Mouse (Mus musculus) limb, embryonic 14.5 days (tissue): ENCODE data around the gene Enthd1. TPM values are rescaled to one million over a fixed set of nuclear protein-coding genes. Genes with fewer than 3 reads are reported as not detected.
"Not testable (repeated sequence)": the region's sequence is repeated elsewhere in the genome, so short reads cannot be mapped to it uniquely, and the experiment has no call there.

ENCODE experiments used
- ATAC-seq: fragments of 200-750 bp; cut with Nextera tagmentation; 2 replicates; pipeline ENCODE4 v1.8.0; 2017; ENCODE audit warnings: low read depth, moderate number of reproducible peaks, moderate TSS enrichment; ENCODE audit not compliant: low FRiP score
- DNase-seq: peaks from one replicate; pipeline ENCODE4 v3.0.0-alpha.2; 2015; ENCODE audit warnings: low spot score
- H3K27ac ChIP-seq: fragments of 300-500 bp; sonication (generic); replicated peaks from 2 replicates; pipeline ENCODE4 v1.5.1; 2014; ENCODE audit warnings: low read depth, mild to moderate bottlenecking, low read length, moderate library complexity, mixed read lengths
- H3K27me3 ChIP-seq: fragments of 300-500 bp; sonication (generic); 2 replicates; pipeline ENCODE4 v1.6.1; 2014; ENCODE audit warnings: low read length, mixed read lengths; ENCODE audit not compliant: control insufficient read depth, insufficient read depth
- H3K36me3 ChIP-seq: fragments of 300-500 bp; sonication (generic); 2 replicates; pipeline ENCODE4 v1.6.1; 2014; ENCODE audit warnings: mild to moderate bottlenecking, low read length, moderate library complexity, mixed read lengths; ENCODE audit not compliant: control insufficient read depth, insufficient read depth
- H3K4me1 ChIP-seq: fragments of 300-500 bp; sonication (generic); 2 replicates; pipeline ENCODE4 v1.6.1; 2014; ENCODE audit warnings: antibody characterized with exemption, low read length, mixed read lengths; ENCODE audit not compliant: control insufficient read depth, insufficient read depth
- H3K4me2 ChIP-seq: fragments of 300-500 bp; sonication (generic); replicated peaks from 2 replicates; pipeline ENCODE4 v1.6.1; 2014; ENCODE audit warnings: low read depth, mild to moderate bottlenecking, low read length, moderate library complexity; ENCODE audit not compliant: severe bottlenecking
- H3K4me3 ChIP-seq: fragments of 300-500 bp; sonication (generic); replicated peaks from 2 replicates; pipeline ENCODE4 v1.5.1; 2014; ENCODE audit warnings: low read length
- H3K9ac ChIP-seq: fragments of 300-500 bp; sonication (generic); 2 replicates; pipeline ENCODE4 v1.6.1; 2014; ENCODE audit warnings: mild to moderate bottlenecking, low read depth, low read length, moderate library complexity; ENCODE audit not compliant: severe bottlenecking
- H3K9me3 ChIP-seq: fragments of 300-500 bp; sonication (generic); 2 replicates; pipeline ENCODE4 v1.6.1; 2016; ENCODE audit warnings: low read length; ENCODE audit not compliant: control insufficient read depth
- POLR2A ChIP-seq: fragments of 200-500 bp; IDR thresholded peaks from 2 replicates; pipeline ENCODE4 v1.8.0; 2012; ENCODE audit warnings: inconsistent platforms, mild to moderate bottlenecking, moderate library complexity, borderline replicate concordance; ENCODE audit not compliant: insufficient read depth, insufficient read length; ENCODE audit errors: extremely low read depth
- WGBS: fragments of 180-500 bp; shearing (Covaris S2); extraction: QIAGEN DNeasy Blood & Tissue Kit; methylation state at CpG from one replicate; pipeline ENCODE4 v1.1.7; 2014; 5-methylcytosine and 5-hydroxymethylcytosine counted together
- polyA plus RNA-seq, 2 experiments: library from polyadenylated mRNA; depleted of rRNA in 1 of 2; stranded (reverse) in 1 of 2; unstranded in 1 of 2; fragments of >200 nt; fragmentation: Nextera tagmentation in 1 of 2; extraction: Ambion mirVana in 1 of 2; gene quantifications; 2 replicates each; pipeline versions ENCODE4 v1.2.1 to v1.2.3; 2012 to 2014

Enthd1 gene
- polyA plus RNA-seq, 2 experiments = 0.04 TPM; not detected in 1

DNA sequence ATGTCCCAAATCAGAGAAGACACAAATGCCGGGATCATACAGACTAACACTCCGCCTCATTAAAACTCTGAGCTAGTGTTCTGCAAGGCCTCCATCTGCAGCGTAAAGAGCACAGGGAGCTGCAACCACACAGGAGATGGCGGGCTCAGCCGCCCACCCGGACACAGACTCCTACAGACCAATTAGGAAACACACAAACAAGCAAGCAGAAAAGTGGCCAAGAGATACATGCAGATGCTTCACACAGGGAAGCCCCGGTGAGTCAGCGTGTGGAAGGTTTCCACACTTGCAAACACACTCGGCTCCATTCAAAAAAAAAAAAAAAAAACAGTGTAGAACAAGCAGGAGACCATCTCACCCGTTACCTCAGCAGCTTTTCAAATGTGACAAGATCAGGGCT is 64.5 kb downstream of the Enthd1 start:
- DNase-seq = no peak
- no peak overlapping the region for H3K9ac ChIP-seq
- no peaks in the 10 kb centered on the region for H3K36me3 ChIP-seq
- H3K4me1 ChIP-seq = no peaks in the 10 kb centered on the region
- ATAC-seq = no peak
- H3K4me3 ChIP-seq = no peak overlapping the region
- H3K9me3 ChIP-seq = no peaks in the 10 kb centered on the region
- no peak overlapping the region for H3K4me2 ChIP-seq
- H3K27me3 ChIP-seq = no peaks in the 10 kb centered on the region
- no peak for TF ChIP-seq POLR2A
- 64% methylated on average over 10 of the region's 10 CpGs for WGBS
- no peak overlapping the region for H3K27ac ChIP-seq

DNA sequence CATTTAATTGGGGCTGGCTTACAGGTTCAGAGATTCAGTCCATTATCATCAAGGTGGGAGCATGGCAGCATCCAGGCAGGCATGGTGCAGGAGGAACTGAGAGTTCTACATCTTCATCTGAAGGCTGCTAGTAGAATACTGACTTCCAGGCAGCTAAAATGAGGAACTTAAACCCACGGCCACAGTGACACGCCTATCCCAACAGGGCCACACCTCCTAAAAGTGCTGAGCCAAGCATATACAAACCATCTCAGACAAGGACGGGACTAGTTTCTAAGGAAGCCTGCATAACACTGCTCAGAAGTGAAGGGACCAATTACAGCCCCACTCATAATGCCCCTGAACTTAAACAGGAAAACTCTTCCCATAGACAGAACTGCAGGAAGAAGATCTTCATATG is 67.2 kb downstream of the Enthd1 start:
- not testable (repeated sequence) for H3K4me2 ChIP-seq
- 74% methylated on average over 3 of the region's 3 CpGs for WGBS

DNA sequence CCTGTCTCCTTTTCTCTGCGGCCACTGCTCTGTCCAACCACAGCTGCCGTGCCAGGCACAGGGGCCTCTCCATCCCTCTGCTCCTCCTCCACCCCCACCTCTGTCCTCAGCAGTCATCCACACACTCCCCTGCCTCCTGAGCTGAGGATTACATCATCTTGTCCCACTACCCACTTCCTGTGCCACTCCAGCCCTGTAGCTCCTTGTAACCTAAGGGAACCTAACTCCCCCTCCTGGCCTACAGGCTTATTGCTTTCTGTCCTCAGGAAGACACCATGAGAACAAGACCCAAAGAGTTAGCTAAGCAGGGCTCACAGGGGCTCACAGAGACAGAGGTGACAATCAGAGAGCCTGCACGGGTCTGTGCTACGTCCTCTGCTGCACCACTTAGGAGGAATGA is 73.5 kb downstream of the Enthd1 start:
- H3K27ac ChIP-seq = no peak overlapping the region
- H3K4me1 ChIP-seq = no peaks in the 10 kb centered on the region
- no peak overlapping the region for H3K4me2 ChIP-seq
- no peak overlapping the region for H3K4me3 ChIP-seq
- no peak for TF ChIP-seq POLR2A
- no peaks in the 10 kb centered on the region for H3K9me3 ChIP-seq
- WGBS = 54% methylated on average over 4 of the region's 4 CpGs
- ATAC-seq (no peak), DNase-seq (no peak)
- H3K27me3 ChIP-seq = no peaks in the 10 kb centered on the region
- no peaks in the 10 kb centered on the region for H3K36me3 ChIP-seq
- H3K9ac ChIP-seq = no peak overlapping the region

More for the DNA sequence above, 67.2 kb downstream of the Enthd1 start:
- not testable (repeated sequence) for H3K9ac ChIP-seq, ATAC-seq, H3K4me1 ChIP-seq, H3K27me3 ChIP-seq, H3K36me3 ChIP-seq, H3K27ac ChIP-seq, H3K4me3 ChIP-seq, DNase-seq, H3K9me3 ChIP-seq

DNA sequence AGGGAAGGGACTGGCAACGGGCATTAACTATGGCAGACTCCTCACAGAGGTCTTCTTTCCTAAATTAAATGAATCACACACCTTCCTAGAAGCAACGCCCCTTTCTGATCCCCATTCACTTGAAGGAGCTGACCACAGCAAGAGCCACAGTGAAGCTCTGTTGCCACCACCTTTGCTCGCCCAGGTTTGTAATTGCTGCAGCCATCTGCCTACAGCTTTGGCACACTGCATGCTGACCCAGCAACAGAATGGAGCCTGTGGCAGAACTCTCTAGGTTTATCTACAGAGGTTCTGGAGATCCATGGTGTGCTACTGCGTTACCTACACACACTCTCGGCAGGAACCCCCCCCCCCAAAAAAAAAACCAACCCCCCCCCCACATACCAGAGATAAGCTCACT is 74.8 kb downstream of the Enthd1 start:
- Histone ChIP-seq H3K4me3 (no peak overlapping the region), H3K27ac (no peak overlapping the region), H3K9ac (no peak overlapping the region), H3K4me2 (no peak overlapping the region), H3K27me3 (no peaks in the 10 kb centered on the region), H3K4me1 (no peaks in the 10 kb centered on the region), H3K36me3 (no peaks in the 10 kb centered on the region), H3K9me3 (no peaks in the 10 kb centered on the region)
- no peak for DNase-seq
- 59% methylated on average over 5 of the region's 5 CpGs for WGBS
- TF ChIP-seq POLR2A = no peak
- no peak for ATAC-seq

DNA sequence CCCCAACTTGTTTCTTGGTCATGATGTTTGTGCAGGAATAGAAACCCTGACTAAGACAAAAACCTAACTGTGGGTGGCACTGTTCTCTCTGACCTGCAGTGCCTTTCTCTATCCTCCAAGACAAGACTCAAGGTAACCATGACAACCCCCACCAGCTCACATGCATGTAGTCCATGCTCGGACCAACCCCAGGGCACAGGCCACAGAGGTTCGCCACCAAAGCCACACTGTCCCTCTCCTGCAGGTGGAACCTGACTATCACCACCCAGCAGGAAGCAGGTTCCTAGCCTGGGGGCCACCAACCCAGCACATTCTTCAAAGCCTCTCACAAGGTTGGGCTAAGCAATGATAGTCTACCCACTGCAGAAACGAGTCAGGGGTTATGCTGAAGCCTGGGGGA is 76.3 kb downstream of the Enthd1 start:
- no peak overlapping the region for H3K4me2 ChIP-seq
- H3K9me3 ChIP-seq = no peaks in the 10 kb centered on the region
- TF ChIP-seq POLR2A = no peak
- H3K4me3 ChIP-seq = no peak overlapping the region
- 73% methylated on average over 3 of the region's 3 CpGs for WGBS
- no peaks in the 10 kb centered on the region for H3K4me1 ChIP-seq
- H3K27ac ChIP-seq = no peak overlapping the region
- no peaks in the 10 kb centered on the region for H3K27me3 ChIP-seq
- H3K36me3 ChIP-seq = no peaks in the 10 kb centered on the region
- no peak overlapping the region for H3K9ac ChIP-seq
- no peak for DNase-seq
- ATAC-seq = no peak

DNA sequence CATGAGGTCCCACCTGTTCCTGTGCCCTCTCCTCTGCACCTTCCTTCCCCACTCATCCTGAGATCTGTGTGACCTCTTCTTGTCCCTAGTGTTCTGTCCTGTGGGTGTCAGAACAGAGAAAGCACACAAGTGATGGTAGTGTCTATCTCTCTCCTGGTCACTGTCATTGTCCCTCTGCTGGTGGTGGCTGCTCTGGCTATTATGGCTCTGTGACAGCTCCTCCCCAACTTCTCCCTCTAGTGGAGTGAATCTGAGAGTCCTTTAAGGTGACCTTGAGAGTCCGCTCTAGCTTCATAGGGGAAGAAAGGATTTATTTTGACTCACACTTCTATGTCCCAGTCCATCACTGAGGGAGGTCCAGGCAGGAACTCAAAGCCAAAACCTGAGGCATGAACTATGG is 79.4 kb downstream of the Enthd1 start:
- Histone ChIP-seq H3K4me2 (no peak overlapping the region), H3K4me3 (no peak overlapping the region), H3K4me1 (no peaks in the 10 kb centered on the region), H3K36me3 (no peaks in the 10 kb centered on the region), H3K27ac (no peak overlapping the region), H3K9ac (no peak overlapping the region), H3K9me3 (no peaks in the 10 kb centered on the region), H3K27me3 (no peaks in the 10 kb centered on the region)
- TF ChIP-seq POLR2A = no peak
- ATAC-seq = no peak
- DNase-seq = no peak
- WGBS = 88% methylated on average over 1 of the region's 1 CpGs
